Mouse (Mus musculus): Measurements from ENCODE around the gene Ripply1.

DNA sequence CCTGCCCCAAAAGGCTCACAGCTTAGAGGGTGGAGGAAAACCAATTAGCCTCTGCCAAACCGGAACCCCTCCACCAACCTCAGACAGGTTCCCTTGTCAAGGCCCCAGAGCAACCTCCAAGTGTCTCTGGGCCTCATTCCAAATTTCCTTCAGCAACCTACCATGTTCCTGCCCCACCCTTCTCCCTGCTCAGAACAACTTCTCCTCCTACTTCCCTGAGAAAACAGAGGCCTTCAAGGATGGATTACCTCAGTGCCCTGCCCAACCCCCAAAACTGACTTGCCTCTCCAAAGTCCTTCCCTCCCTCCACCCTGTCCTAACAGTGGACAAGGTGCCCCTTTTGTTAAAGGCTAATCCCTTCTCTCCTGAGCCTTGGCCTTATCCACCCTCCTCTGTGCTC is 3.6 kb upstream of the Ripply1 start:
- TF ChIP-seq POLR2A (IDR thresholded peaks at IDR 0.05; ENCODE audit: control insufficient read depth, low read depth, low read length) (no peak), CTCF (IDR thresholded peaks at IDR 0.05; ENCODE audit: control insufficient read depth, insufficient read depth, insufficient replicate concordance, low read depth, low read length) (no peak)

Data from testis, adult 2 months (tissue).